ENCODE assay signal across 8 mouse cellular contexts in the genomic region with DNA sequence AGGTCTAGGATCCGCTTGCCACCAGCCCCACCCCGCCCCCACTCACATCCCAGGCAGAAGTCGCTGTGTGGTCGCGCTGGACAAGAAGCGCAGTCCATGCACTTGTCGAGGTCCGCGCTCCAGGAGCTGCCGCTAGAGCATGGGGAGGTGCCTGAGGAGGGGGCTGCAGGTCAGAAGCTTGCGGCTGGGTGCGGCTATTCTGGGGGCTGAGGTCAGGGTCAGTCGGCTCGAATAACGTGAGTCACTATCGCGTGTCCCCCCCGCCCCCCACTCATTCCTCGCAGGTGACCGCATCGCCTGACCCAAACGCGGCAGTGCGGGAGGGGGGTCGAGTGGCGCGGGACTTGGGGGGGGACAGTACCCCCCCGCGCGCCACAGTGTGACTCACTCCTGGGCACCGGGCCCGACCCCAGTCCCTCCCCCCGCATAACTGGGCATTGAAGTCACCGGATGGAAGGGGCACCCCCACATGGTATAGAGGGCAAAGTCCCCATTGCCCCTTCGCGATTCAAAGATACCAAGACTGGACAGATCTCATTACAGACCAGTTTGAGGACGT. TPM values are rescaled to one million over a fixed set of nuclear protein-coding genes. Genes with fewer than 3 reads are reported as not detected.
DNase-seq lines count a peak whose midpoint lies in the region; ATAC-seq and TF ChIP-seq lines count a peak whose summit lies in the region.

No protein-coding gene starts in this region.

- no peaks in the 10 kb centered on the region for H3K9me3 ChIP-seq in intestine, embryonic 15.5 days
- H3K9me3 ChIP-seq in lung, postnatal 0 days (ENCODE audit: low read length), result no peaks in the 10 kb centered on the region
- no peaks in the 10 kb centered on the region for H3K9me3 ChIP-seq in stomach, postnatal 0 days (ENCODE audit: control insufficient read depth, low read length)

- intact Hi-C loops in gastrocnemius, postnatal 14 days (cut with DNase I; ENCODE audit: low total_unique reads), result no loop called here

- peak overlapping the region; percentile 54 for H3K4me3 ChIP-seq in intestine, embryonic 15.5 days (replicated peaks)
- H3K4me3 ChIP-seq in lung, postnatal 0 days (ENCODE audit: low read depth, low read length), result peak overlapping the region; percentile 65
- H3K4me3 ChIP-seq in stomach, postnatal 0 days (ENCODE audit: low read depth, low read length), result peak overlapping the region; percentile 50

- no peak for TF ChIP-seq CTCF in lung, postnatal 0 days (IDR thresholded peaks at IDR 0.05)
- TF ChIP-seq CTCF in stomach, postnatal 0 days (IDR thresholded peaks at IDR 0.05; ENCODE audit: low read depth), result no peak

- H3K27me3 ChIP-seq in intestine, embryonic 15.5 days (replicated peaks), result peaks cover 29% of the 10 kb centered on the region
- peaks cover 6% of the 10 kb centered on the region; the same call in 1 of the 2 replicates for H3K27me3 ChIP-seq in lung, postnatal 0 days (replicated peaks; ENCODE audit: insufficient read depth, low read length)
- H3K27me3 ChIP-seq in stomach, postnatal 0 days (ENCODE audit: control insufficient read depth, insufficient read depth, low read length), result 0 out of 2 replicates have a peak, but pooled peaks cover 2% of the 10 kb centered on the region

- H3K4me2 ChIP-seq in intestine, embryonic 15.5 days (replicated peaks), result peak overlapping the region; percentile 96
- peak overlapping the region; percentile 65 for H3K4me2 ChIP-seq in lung, postnatal 0 days (replicated peaks; ENCODE audit: low read depth, low read length)
- peak overlapping the region; percentile 93 for H3K4me2 ChIP-seq in stomach, postnatal 0 days (replicated peaks; ENCODE audit: low read depth)

- 1% methylated on average over 37 of the region's 37 CpGs for WGBS in intestine, embryonic 15.5 days
- WGBS in lung, postnatal 0 days, result under 1% methylated on average over 30 of the region's 37 CpGs
- WGBS in stomach, postnatal 0 days, result under 1% methylated on average over 37 of the region's 37 CpGs

- DNase-seq in ovary, postnatal 36 days (ENCODE audit: low spot score), result peak; percentile 40
- no peak for DNase-seq in ovary, postnatal 10 days (ENCODE audit: low spot score)
- peak; percentile 63 to 76 for DNase-seq in cerebellum, adult 18-20 months
- DNase-seq in gastrocnemius, postnatal 14 days, result peak; percentile 69
- peak; percentile 55 for DNase-seq in lung, postnatal 0 days (ENCODE audit: low spot score)
- peak; percentile 66 for DNase-seq in stomach, postnatal 0 days (ENCODE audit: low spot score)
- DNase-seq in frontal cortex, postnatal 36 days (ENCODE audit: low spot score in 2 of 2), result no peak

- ATAC-seq in intestine, embryonic 15.5 days, result no peak
- ATAC-seq in lung, postnatal 0 days, result peak; percentile 18
- ATAC-seq in stomach, postnatal 0 days (ENCODE audit: low FRiP score, low TSS enrichment), result no peak

- peak overlapping the region; percentile 60 for H3K9ac ChIP-seq in intestine, embryonic 15.5 days
- peak overlapping the region; percentile 61 for H3K9ac ChIP-seq in lung, postnatal 0 days (replicated peaks; ENCODE audit: low read depth)
- H3K9ac ChIP-seq in stomach, postnatal 0 days (ENCODE audit: low read length), result peak overlapping the region; percentile 59

- no peaks in the 10 kb centered on the region for H3K36me3 ChIP-seq in intestine, embryonic 15.5 days
- no peaks in the 10 kb centered on the region for H3K36me3 ChIP-seq in lung, postnatal 0 days (ENCODE audit: insufficient read depth, low read length)
- no peaks in the 10 kb centered on the region for H3K36me3 ChIP-seq in stomach, postnatal 0 days (ENCODE audit: control insufficient read depth, insufficient read depth, low read length)

- TF ChIP-seq EP300 in lung, postnatal 0 days (IDR thresholded peaks at IDR 0.05), result no peak
- no peak for TF ChIP-seq EP300 in stomach, postnatal 0 days (optimal IDR thresholded peaks at IDR 0.05)

- peaks cover 45% of the 10 kb centered on the region for H3K4me1 ChIP-seq in intestine, embryonic 15.5 days (replicated peaks)
- H3K4me1 ChIP-seq in lung, postnatal 0 days (ENCODE audit: insufficient read depth, low read depth, low read length), result peaks cover 20% of the 10 kb centered on the region; the same call in 1 of the 2 replicates
- peaks cover 13% of the 10 kb centered on the region for H3K4me1 ChIP-seq in stomach, postnatal 0 days (replicated peaks; ENCODE audit: control insufficient read depth, insufficient read depth)

- peak overlapping the region; percentile 66; the same call in 1 of the 2 replicates for H3K27ac ChIP-seq in intestine, embryonic 15.5 days
- peak overlapping the region; percentile 79 for H3K27ac ChIP-seq in lung, postnatal 0 days (ENCODE audit: low read length)
- peak overlapping the region; percentile 91 for H3K27ac ChIP-seq in stomach, postnatal 0 days (replicated peaks)

RNA-seq across cellular contexts. Expression of a gene that starts 0.7 kb away (rescaled TPM):
- 10 to 100 TPM; 18.7 to 57.3 TPM for total RNA-seq in gastrocnemius, postnatal 14 days (2021)
- polyA plus RNA-seq in intestine, embryonic 15.5 days (2015; fragmentation: Nextera tagmentation; extraction: Ambion mirVana), result 24.2 and 24.8 TPM in 2 replicates
- polyA plus RNA-seq in lung, postnatal 0 days (2015; fragmentation: Nextera tagmentation; extraction: Ambion mirVana), result 50.4 and 53.8 TPM in 2 replicates
- polyA plus RNA-seq in stomach, postnatal 0 days (2015; fragmentation: Nextera tagmentation; extraction: Ambion mirVana), result 33.5 and 33.7 TPM in 2 replicates

RNA-seq across cellular contexts. Expression of a gene that starts 2.5 kb away (rescaled TPM):
- not detected for total RNA-seq in gastrocnemius, postnatal 14 days (2021)
- 42.8 and 46.2 TPM in 2 replicates for polyA plus RNA-seq in intestine, embryonic 15.5 days (2015; fragmentation: Nextera tagmentation; extraction: Ambion mirVana)
- polyA plus RNA-seq in lung, postnatal 0 days (2015; fragmentation: Nextera tagmentation; extraction: Ambion mirVana), result 5.9 and 6.3 TPM in 2 replicates
- 3.0 and 3.2 TPM in 2 replicates for polyA plus RNA-seq in stomach, postnatal 0 days (2015; fragmentation: Nextera tagmentation; extraction: Ambion mirVana)

RNA-seq across cellular contexts. Expression of a gene that starts 2.9 kb away (rescaled TPM):
- total RNA-seq in gastrocnemius, postnatal 14 days (2021), result 10 to 100 TPM; 15.8 to 19.1 TPM
- 43.0 and 43.2 TPM in 2 replicates for polyA plus RNA-seq in intestine, embryonic 15.5 days (2015; fragmentation: Nextera tagmentation; extraction: Ambion mirVana)
- 18.1 and 18.6 TPM in 2 replicates for polyA plus RNA-seq in lung, postnatal 0 days (2015; fragmentation: Nextera tagmentation; extraction: Ambion mirVana)
- 17.7 and 18.1 TPM in 2 replicates for polyA plus RNA-seq in stomach, postnatal 0 days (2015; fragmentation: Nextera tagmentation; extraction: Ambion mirVana)

RNA-seq across cellular contexts. Expression of a gene that starts 3.2 kb away (rescaled TPM):
- 100 to 1,000 TPM; 223 to 235 TPM for total RNA-seq in gastrocnemius, postnatal 14 days (2021)
- 68.9 and 69.9 TPM in 2 replicates for polyA plus RNA-seq in intestine, embryonic 15.5 days (2015; fragmentation: Nextera tagmentation; extraction: Ambion mirVana)
- polyA plus RNA-seq in lung, postnatal 0 days (2015; fragmentation: Nextera tagmentation; extraction: Ambion mirVana), result 104 and 107 TPM in 2 replicates
- 183 and 186 TPM in 2 replicates for polyA plus RNA-seq in stomach, postnatal 0 days (2015; fragmentation: Nextera tagmentation; extraction: Ambion mirVana)

RNA-seq across cellular contexts. Expression of a gene that starts 7.3 kb away (rescaled TPM):
- total RNA-seq in gastrocnemius, postnatal 14 days (2021), result under 1 TPM; 0.23 to 0.51 TPM
- 1.3 and 2.0 TPM in 2 replicates for polyA plus RNA-seq in intestine, embryonic 15.5 days (2015; fragmentation: Nextera tagmentation; extraction: Ambion mirVana)
- polyA plus RNA-seq in lung, postnatal 0 days (2015; fragmentation: Nextera tagmentation; extraction: Ambion mirVana), result 0.44 and 0.76 TPM in 2 replicates
- polyA plus RNA-seq in stomach, postnatal 0 days (2015; fragmentation: Nextera tagmentation; extraction: Ambion mirVana), result 0.79 and 0.92 TPM in 2 replicates

Comparison
In these comparisons a context has a peak if more than half of its experiments do, and no peak if none do; other contexts are left out.
1. DNase-seq: peak in ovary, postnatal 36 days (single experiment), cerebellum, adult 18-20 months (2 of 2), gastrocnemius, postnatal 14 days (single experiment), lung, postnatal 0 days (single experiment) and stomach, postnatal 0 days (single experiment); none in ovary, postnatal 10 days (single experiment) and frontal cortex, postnatal 36 days (0 of 2).
2. Peak in every context shown above with its lines, with median percentiles within 50 percentile points of each other: H3K27ac ChIP-seq, H3K4me2 ChIP-seq, H3K4me3 ChIP-seq and H3K9ac ChIP-seq.